Mouse (Mus musculus) megakaryocyte, embryonic 14.5 days (primary cell): Measurements from ENCODE around the gene Cers5.

Experiments
- FLI1 ChIP-seq: IDR thresholded peaks from 2 replicates; pipeline ENCODE4 v1.6.1; 2012; ENCODE audit warnings: low read length, inconsistent platforms, mixed read lengths
- GATA1 ChIP-seq: IDR thresholded peaks from 3 replicates; pipeline ENCODE4 v1.6.1; 2012; ENCODE audit warnings: mixed read lengths, low read length, inconsistent platforms, borderline replicate concordance

DNA sequence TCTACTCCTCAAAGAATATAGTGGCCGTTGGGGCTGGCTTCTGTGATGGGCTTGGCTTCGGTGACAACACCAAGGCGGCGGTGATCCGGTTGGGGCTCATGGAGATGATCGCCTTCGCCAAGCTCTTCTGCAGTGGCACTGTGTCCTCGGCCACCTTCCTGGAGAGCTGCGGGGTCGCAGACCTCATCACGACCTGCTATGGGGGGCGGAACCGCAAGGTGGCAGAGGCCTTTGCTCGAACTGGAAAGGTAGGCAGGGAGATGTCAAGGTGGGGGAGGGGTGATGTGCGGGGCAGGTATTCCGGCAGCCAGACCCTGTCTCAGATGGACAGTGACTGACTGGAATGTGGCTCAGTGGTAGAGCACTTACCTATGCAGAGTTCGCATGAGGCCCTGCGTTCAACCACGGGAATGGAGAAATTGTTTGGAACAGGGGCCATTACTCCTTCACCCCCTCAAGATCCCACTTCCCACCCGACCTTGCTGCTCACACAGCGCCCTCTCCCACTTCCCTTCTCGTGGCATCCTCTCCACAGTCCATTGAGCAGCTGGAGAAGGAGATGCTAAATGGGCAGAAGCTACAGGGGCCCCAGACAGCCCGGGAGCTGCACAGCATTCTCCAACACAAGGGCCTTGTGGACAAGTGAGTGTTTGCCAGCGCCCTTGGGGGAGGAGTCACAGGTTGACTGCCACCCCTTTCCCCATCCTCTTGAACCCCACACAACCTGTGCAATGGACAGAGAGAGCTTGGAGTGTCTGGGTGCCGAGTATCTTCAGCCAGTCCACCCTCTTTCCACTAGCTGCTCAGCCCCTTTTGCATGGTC lies 50.6 kb downstream of the Cers5 start:
- TF ChIP-seq GATA1, result no peak
- no peak for TF ChIP-seq FLI1
